Mouse (Mus musculus): ENCODE measurements around the gene 9530003J23Rik. TPM values are rescaled to one million over a fixed set of nuclear protein-coding genes. Genes with fewer than 3 reads are reported as not detected.
"Not testable (repeated sequence)": the region's sequence is repeated elsewhere in the genome, so short reads cannot be mapped to it uniquely, and the experiment has no call there.

9530003J23Rik gene
- polyA plus RNA-seq (2015; fragmentation: Nextera tagmentation; extraction: Ambion mirVana) = not detected in 2 replicates

DNA sequence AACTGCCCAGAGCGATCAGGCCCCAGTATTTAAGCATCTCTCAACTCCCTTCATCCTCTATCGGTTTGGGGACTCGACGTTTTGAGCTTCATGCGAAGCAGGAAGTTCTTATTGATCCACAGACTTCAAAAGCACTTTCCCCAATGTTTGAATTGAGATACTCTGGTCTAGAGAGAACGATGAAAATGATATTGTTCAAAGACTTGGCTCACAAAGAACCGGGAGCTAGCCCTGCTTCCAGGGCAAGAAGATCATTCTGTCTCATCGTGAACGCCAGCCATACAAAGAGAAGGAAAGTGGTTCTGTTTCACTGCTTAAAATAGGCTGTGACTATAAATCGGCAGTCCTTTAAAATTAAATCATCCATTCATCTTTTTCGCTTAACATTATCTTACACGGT lies at the start of gene 9530003J23Rik:
Gene 9530003J23Rik, minus strand, starts transcription at position 101 of the 400 bp plus-strand sequence.
- no peaks in the 10 kb centered on the region for H3K9me3 ChIP-seq
- no peak within 1 kb of the TSS for H3K27ac ChIP-seq
- no peak within 1 kb of the TSS for H3K9ac ChIP-seq
- H3K4me3 ChIP-seq = no peak within 1 kb of the TSS
- 87% methylated on average over 12 of the region's 12 CpGs for WGBS
- no peaks in the 10 kb centered on the region for H3K27me3 ChIP-seq
- no peaks in the 10 kb centered on the region for H3K36me3 ChIP-seq
- no peaks in the 10 kb centered on the region for H3K4me1 ChIP-seq
- H3K4me2 ChIP-seq (replicated peaks) = no peak within 1 kb of the TSS
- no peak for ATAC-seq (ENCODE audit: low FRiP score, low read depth)

DNA sequence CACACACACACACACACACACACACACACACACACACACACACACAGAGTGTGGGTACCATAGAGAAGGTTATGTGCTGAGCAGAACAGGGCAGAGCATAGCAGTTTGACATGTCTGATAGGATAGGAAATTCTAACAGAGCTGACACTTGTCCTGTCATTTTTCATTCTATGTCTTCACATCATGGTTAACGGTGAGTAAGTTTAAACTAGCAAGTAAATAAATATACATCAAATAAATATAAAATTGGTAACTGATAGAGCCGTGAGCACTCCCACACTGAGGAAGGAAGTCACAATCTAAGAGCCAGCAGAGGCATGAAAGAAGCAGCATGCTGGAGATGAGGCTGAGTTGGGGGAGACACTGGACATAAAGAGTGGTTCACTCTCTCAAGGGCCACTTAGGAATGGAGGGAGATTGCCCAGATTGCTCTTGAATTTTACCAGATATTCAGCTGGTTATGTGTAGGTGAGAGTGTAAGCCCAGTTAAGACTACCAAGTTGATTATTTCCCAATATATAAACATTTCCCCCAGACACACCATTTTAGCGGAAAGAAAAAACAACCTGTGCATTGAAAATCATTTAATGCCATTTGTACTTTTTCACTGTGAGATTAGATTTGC lies 48.8 kb upstream of the 9530003J23Rik start:
- Histone ChIP-seq H3K36me3 (no peaks in the 10 kb centered on the region), H3K4me1 (no peaks in the 10 kb centered on the region), H3K4me2 (replicated peaks) (no peak overlapping the region), H3K27me3 (no peaks in the 10 kb centered on the region), H3K27ac (no peak overlapping the region), H3K4me3 (no peak overlapping the region), H3K9ac (no peak overlapping the region), H3K9me3 (no peaks in the 10 kb centered on the region)
- ATAC-seq (ENCODE audit: low FRiP score, low read depth) = no peak
- 82% methylated on average over 3 of the region's 3 CpGs for WGBS

DNA sequence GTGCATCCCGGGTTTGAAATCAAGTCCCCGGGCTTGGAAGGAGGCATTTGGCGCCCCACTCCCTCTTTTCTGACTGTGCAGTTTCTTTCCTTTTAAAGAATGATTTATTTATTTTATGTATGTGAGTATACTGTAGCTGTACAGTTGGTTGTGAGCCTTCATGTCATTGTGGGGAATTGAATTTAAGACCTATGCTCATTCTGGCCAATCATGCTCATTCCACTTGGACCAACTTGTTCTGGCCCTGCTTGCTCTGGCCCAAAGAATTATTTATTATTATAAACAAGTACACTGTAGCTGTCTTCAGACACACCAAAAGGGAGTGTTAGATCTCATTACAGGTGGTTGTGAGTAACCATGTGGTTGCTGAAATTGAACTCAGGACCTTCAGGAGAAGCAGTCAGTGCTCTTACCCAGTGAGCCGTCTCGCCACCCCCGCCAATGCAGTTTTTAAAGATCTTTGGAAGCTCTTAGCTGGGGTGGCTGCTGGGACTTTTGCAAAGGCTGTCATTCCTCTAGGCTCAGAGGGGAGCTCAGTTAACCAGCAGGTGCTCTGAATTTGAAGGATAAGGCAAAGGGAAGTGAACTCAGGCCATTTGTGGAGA lies 48.0 kb upstream of the 9530003J23Rik start:
- Histone ChIP-seq H3K4me3 (no peak overlapping the region), H3K36me3 (no peaks in the 10 kb centered on the region), H3K9me3 (no peaks in the 10 kb centered on the region), H3K27ac (no peak overlapping the region), H3K27me3 (no peaks in the 10 kb centered on the region), H3K9ac (no peak overlapping the region), H3K4me1 (no peaks in the 10 kb centered on the region), H3K4me2 (replicated peaks) (no peak overlapping the region)
- ATAC-seq (ENCODE audit: low FRiP score, low read depth) = no peak
- WGBS = 90% methylated on average over 6 of the region's 6 CpGs

DNA sequence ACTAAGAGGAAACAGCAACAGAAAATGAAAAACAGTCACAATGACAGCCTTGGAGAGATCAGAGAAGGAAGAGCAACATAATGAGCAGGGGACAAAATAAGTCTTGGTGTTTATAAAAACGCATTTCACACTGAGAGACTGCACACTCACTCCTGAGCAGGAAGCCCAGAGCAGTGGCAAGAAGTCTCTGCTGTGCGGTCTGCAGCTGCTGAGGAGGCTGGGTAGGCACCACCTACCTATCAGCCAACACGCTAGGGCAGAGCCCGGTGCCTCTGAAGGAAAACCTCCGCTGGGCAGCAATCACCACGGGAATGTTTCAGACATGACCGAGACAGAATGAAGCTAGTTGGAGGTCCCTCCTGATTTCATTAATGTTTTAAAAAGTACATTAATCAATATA lies 47.1 kb upstream of the 9530003J23Rik start:
- H3K4me1 ChIP-seq; ATAC-seq (ENCODE audit: low FRiP score, low read depth); H3K27ac ChIP-seq; H3K9ac ChIP-seq; H3K36me3 ChIP-seq; H3K4me2 ChIP-seq (replicated peaks); H3K27me3 ChIP-seq; H3K4me3 ChIP-seq; H3K9me3 ChIP-seq: not testable (repeated sequence)
- 75% methylated on average over 4 of the region's 7 CpGs for WGBS

DNA sequence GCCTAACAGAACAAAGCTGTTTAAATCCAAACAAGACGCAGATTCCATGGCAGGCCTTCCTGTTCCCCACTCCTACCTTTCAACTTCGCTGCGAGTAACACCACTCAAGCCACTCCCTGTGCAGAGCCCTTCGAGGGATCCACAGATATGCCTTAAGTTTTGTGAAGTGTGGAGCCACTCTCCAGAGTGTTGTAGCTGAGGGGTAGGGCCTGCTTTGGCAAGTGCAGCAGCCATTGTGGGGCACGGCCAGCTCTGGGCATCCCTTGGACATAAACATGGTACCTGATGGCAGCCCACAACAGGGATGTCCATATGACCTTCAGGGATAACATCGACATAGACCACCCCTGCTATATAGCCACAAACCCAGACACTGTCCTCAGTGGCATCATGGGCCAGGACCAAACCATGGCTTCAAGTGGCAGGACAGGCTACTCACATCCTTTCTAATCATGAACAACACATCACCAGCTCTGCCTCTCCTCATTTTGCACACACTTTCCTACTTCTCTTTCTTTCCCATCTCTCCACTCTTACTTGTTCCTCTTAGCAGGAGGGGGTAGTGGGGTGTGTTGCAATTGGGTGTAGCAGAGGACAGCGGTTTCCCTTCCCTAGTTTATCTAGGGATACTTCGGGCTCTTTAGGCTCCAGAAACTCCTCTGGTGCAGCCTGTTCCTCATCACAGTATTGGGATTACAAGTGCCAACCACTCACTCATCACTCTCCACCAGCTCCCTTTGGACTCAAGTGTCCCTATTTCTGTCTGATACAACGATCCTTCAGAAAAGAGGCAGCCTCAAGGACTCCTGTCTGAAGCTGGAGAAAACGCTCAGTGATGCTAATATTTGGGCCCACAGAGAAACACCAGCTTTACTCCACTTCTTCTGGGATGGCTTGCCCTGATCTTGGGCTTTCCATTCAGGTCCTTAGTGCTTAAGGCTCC lies 46.3 kb upstream of the 9530003J23Rik start:
- no peak overlapping the region for H3K27ac ChIP-seq

DNA sequence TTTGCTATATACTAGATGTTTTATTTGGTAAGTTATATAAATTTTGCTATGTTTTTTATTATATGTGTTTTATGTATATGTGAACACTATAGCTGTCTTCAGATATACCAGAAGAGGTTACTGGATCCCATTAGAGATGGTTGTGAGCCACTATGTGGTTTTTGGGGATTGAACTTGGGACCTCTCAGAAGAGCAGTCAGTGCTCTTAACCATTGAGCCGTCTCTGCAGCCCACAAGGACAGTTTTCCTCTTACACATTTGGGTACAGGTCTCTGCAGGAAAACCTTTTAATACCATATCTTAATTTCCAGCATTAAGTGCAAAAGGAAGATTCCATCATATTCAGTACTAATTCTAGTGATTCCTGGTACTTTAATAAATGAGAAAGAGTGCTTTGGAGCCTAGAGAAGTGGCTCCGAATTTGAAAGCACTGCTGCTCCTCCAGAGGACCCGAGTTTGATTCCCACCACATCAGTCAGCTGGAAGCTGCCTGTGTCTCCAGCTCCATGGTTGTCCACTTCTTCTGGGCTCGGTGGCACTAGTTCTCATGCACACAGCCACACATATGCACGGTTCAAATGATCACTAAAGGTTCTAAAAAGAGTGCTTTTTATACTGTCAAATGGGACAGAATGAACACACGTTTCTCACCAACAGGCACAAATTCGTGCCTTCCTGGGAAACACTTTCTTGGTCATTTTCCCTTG lies 45.5 kb upstream of the 9530003J23Rik start:
- no peak overlapping the region for H3K27ac ChIP-seq
- WGBS = 77% methylated on average over 7 of the region's 7 CpGs
- no peaks in the 10 kb centered on the region for H3K9me3 ChIP-seq
- no peak overlapping the region for H3K9ac ChIP-seq
- H3K4me3 ChIP-seq = no peak overlapping the region
- ATAC-seq (ENCODE audit: low FRiP score, low read depth) = no peak
- H3K4me1 ChIP-seq = no peaks in the 10 kb centered on the region
- H3K36me3 ChIP-seq = no peaks in the 10 kb centered on the region
- H3K27me3 ChIP-seq = no peaks in the 10 kb centered on the region
- no peak overlapping the region for H3K4me2 ChIP-seq (replicated peaks)

More for the DNA sequence above, 46.3 kb upstream of the 9530003J23Rik start:
- no peak for ATAC-seq (ENCODE audit: low FRiP score, low read depth)
- Histone ChIP-seq H3K4me3 (no peak overlapping the region), H3K27me3 (no peaks in the 10 kb centered on the region), H3K4me2 (replicated peaks) (no peak overlapping the region), H3K9ac (no peak overlapping the region), H3K36me3 (no peaks in the 10 kb centered on the region), H3K4me1 (no peaks in the 10 kb centered on the region), H3K9me3 (no peaks in the 10 kb centered on the region)
- 85% methylated on average over 10 of the region's 10 CpGs for WGBS

DNA sequence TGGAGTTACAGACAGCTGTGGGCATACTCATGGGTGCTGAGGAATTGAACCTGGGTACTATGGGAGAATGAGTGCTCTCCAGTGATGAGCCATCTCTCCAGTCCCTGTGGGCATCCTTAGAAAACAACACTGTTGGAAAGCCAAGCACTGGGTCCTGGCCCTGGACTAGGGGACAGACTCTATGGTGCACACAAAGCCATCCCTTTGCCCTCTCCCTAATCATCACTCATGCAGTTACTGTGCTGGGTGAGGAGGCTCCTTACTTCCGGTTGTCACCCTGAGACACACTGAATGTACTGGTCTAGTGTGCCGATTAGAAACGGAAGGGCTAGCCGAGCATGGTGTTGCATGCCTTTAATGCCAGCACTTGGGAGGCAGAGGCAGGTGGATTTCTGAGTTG lies 44.7 kb upstream of the 9530003J23Rik start:
- H3K27ac ChIP-seq; H3K9me3 ChIP-seq; H3K36me3 ChIP-seq; ATAC-seq (ENCODE audit: low FRiP score, low read depth); H3K4me3 ChIP-seq; H3K9ac ChIP-seq; H3K4me2 ChIP-seq (replicated peaks); H3K27me3 ChIP-seq; H3K4me1 ChIP-seq: not testable (repeated sequence)
- WGBS = 89% methylated on average over 4 of the region's 4 CpGs

DNA sequence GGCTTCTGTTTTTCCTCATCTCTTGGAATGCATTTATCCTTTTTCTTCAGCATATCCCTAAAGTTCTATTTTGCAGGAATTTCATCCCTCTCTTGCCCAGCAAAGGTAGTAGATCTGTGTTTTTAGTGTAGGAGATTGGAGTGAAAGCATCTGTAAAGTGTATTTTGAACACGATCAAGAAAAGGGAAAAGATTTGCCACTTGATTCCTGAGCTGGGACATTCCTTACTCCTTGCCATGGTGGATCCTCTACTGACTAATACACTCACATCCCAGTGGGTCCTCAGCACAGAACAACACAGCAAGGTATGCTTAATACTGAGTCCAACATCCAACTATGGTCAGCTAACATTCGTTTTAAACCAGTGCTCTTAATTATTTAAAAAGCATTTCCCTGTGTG lies 44.0 kb upstream of the 9530003J23Rik start:
- no peak overlapping the region for H3K9ac ChIP-seq
- H3K27me3 ChIP-seq = no peaks in the 10 kb centered on the region
- no peak for ATAC-seq (ENCODE audit: low FRiP score, low read depth)
- no peak overlapping the region for H3K4me3 ChIP-seq
- no peaks in the 10 kb centered on the region for H3K4me1 ChIP-seq
- no peaks in the 10 kb centered on the region for H3K36me3 ChIP-seq
- no peak overlapping the region for H3K27ac ChIP-seq
- no peaks in the 10 kb centered on the region for H3K9me3 ChIP-seq
- H3K4me2 ChIP-seq (replicated peaks) = no peak overlapping the region
- WGBS = 79% methylated on average over 2 of the region's 2 CpGs

DNA sequence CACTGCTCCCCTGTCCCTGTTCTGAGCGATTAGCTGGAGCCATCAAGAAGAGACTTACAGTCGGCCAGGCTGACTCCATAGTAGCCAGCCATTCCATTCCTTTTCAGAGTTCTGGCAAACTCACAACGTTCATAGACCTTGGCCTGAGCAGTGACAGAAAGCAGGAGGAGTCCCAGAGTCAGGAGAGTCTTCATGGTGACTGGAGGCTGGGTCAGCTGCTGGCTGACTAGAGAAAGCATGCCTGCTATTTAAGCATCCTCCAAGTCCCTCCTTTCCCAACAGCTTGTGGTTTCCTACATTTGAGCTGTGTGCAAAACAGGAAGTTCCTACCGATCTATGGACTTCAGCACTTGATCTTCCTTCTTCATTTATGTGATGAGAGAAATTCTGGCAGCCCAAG lies 43.5 kb upstream of the 9530003J23Rik start, which contains the start of gene Lyz2:
Gene Lyz2, minus strand, starts transcription at position 273 of the 400 bp plus-strand sequence.
- 57% methylated on average over 4 of the region's 4 CpGs for WGBS
- no peaks in the 10 kb centered on the region for H3K4me1 ChIP-seq
- no peaks in the 10 kb centered on the region for H3K9me3 ChIP-seq
- H3K27ac ChIP-seq = no peak within 1 kb of the TSS
- no peaks in the 10 kb centered on the region for H3K36me3 ChIP-seq
- no peak within 1 kb of the TSS for H3K4me2 ChIP-seq (replicated peaks)
- no peak within 1 kb of the TSS for H3K9ac ChIP-seq
- H3K27me3 ChIP-seq = no peaks in the 10 kb centered on the region
- ATAC-seq (ENCODE audit: low FRiP score, low read depth) = no peak
- no peak within 1 kb of the TSS for H3K4me3 ChIP-seq

DNA sequence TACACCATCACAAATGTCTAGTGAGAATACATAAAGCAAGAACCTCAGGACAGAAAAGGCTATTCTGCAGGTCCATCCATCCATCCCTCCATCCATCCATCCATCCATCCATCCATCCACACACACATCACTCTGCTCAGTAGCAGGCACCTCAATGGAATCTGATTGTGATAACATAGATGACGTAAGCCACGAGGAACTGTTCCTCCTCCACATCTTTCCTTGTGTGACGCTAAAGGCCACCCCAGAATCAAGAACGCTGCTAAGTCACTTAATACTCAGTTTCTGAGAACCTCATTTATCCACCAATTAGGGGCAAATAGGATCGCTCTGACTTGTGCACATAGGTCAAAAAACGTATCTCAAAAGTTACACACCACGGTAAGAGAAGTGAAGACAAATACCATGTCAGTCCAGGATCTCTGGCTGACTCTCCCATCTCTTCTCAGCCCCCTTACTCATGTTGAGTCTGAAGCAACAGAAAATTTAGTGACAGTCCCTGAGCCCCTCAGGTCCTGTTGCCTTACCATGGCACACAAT lies 42.9 kb upstream of the 9530003J23Rik start:
- Histone ChIP-seq H3K27me3 (no peaks in the 10 kb centered on the region), H3K9me3 (no peaks in the 10 kb centered on the region), H3K9ac (no peak overlapping the region), H3K27ac (no peak overlapping the region), H3K4me2 (replicated peaks) (no peak overlapping the region), H3K4me1 (no peaks in the 10 kb centered on the region), H3K36me3 (no peaks in the 10 kb centered on the region), H3K4me3 (no peak overlapping the region)
- no peak for ATAC-seq (ENCODE audit: low FRiP score, low read depth)
- WGBS = 91% methylated on average over 7 of the region's 7 CpGs

DNA sequence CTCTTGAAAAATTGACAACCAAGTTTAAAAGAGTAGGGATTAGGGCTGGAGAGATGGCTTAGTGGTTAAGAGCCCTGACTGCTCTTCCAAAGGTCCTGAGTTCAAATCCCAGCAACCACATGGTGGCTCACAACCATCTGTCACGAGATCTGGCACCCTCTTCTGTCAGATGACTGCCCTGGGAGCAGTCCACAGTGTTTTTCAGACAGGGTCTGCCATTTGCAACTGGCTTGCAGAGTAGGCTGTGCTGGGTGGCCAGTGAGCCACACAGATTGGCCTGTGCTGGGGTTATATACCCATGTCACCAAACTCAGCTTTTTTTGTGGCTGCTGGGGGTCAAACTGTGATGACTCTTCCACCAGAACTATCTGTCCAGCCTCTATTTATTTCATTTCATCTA lies 41.5 kb upstream of the 9530003J23Rik start:
- no peaks in the 10 kb centered on the region for H3K4me1 ChIP-seq
- no peak overlapping the region for H3K9ac ChIP-seq
- H3K9me3 ChIP-seq = no peaks in the 10 kb centered on the region
- H3K4me2 ChIP-seq (replicated peaks) = no peak overlapping the region
- no peaks in the 10 kb centered on the region for H3K36me3 ChIP-seq
- no peak overlapping the region for H3K27ac ChIP-seq
- H3K27me3 ChIP-seq = no peaks in the 10 kb centered on the region
- WGBS = 42% methylated on average over 1 of the region's 1 CpGs
- ATAC-seq (ENCODE audit: low FRiP score, low read depth) = no peak
- no peak overlapping the region for H3K4me3 ChIP-seq
